Mouse (Mus musculus): ENCODE results near the gene Rragd.

DNA sequence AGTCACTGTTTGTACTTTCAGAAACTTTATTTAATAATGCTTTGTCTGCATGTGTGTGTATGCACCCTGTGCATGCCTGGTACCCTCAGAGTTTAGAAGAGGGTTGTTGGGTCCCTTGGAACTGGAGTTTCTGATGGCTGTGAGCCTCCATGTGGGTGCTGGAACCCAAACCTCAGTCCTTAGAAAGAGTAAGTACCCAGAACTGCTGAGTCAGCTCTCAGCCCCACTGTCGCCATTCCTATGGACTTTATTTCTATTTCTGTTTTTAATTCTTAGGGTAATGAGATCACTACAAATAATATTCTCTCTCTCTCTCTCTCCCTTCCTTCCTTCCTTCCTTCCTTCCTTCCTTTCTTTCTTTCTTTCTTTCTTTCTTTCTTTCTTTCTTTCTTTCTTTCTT lies 27.2 kb downstream of the Rragd start:
- TF ChIP-seq CTCF (IDR thresholded peaks at IDR 0.05; ENCODE audit: extremely low read depth, insufficient read length, insufficient replicate concordance, low read depth, low read length) (no peak), POLR2A (IDR thresholded peaks at IDR 0.05; ENCODE audit: low read depth, low read length) (no peak)
